8 mouse cellular contexts compared by ENCODE assay signal in the genomic region with DNA sequence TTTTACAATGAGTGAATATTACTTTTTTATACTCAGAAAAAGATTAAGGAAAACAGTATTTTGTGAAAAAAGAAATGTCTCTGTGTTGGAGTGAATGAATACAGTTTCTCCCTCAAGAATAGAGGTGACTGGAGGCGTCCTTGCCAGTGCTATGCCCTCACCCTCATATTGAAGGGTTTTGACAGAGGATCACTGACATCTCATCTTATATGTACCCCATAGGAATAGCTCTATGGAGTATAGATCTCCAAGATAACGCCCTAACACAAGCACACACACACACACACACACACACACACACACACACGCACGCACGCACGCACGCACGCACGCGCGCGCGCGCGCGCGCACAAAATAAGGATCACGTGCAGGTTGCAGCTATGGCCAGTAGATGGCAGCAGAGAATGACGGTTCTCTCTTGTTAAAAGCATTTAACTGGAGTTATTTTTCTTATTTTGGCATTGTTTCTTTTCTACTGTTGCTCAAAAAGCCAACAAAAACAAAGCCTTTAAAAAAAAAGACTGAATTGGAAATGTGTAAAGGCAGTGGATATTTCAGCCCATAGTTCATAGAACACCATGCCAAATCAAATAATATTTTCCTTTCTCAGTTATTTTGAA. TPM values are rescaled to one million over a fixed set of nuclear protein-coding genes. Genes with fewer than 3 reads are reported as not detected.
DNase-seq lines count a peak whose midpoint lies in the region; ATAC-seq lines count a peak whose summit lies in the region.

No protein-coding gene starts in this region.

- no peaks in the 10 kb centered on the region for H3K27me3 ChIP-seq in hindbrain, embryonic 14.5 days (ENCODE audit: control insufficient read depth, insufficient read depth, low read length)

- peak overlapping the region; percentile 49 for H3K4me2 ChIP-seq in hindbrain, embryonic 14.5 days (replicated peaks)

- H3K4me1 ChIP-seq in hindbrain, embryonic 14.5 days (replicated peaks; ENCODE audit: control insufficient read depth, insufficient read depth, low read length): no peaks in the 10 kb centered on the region

- ATAC-seq in hindbrain, embryonic 14.5 days (ENCODE audit: low FRiP score): peak; percentile 69; the same call in 1 of the 2 replicates

- no peaks in the 10 kb centered on the region for H3K36me3 ChIP-seq in hindbrain, embryonic 14.5 days (replicated peaks; ENCODE audit: control insufficient read depth, insufficient read depth)

- peak; percentile 60 for DNase-seq in gastrocnemius, adult 18-20 months (ENCODE audit: low spot score)
- DNase-seq in gastrocnemius, postnatal 25 days: no peak
- peak; percentile 49 for DNase-seq in cerebellum, adult 8-10 months
- DNase-seq in forelimb bud, embryonic 11.5 days (ENCODE audit: low read depth, low spot score): peak; percentile 59
- peak; percentile 83 for DNase-seq in hindbrain, embryonic 14.5 days (ENCODE audit: low spot score)
- peak; percentile 22 to 62 for DNase-seq in left cerebral cortex, adult 18-20 months (ENCODE audit: low spot score in 2 of 2)
- peak; percentile 56 to 62 for DNase-seq in lung, postnatal 4 days
- peak; percentile 39 for DNase-seq in right cerebral cortex, postnatal 25 days

- peak overlapping the region; percentile 17; the same call in 1 of the 2 replicates for H3K4me3 ChIP-seq in hindbrain, embryonic 14.5 days (replicated peaks; ENCODE audit: low read length)

- 19% methylated on average over 19 of the region's 19 CpGs for WGBS in hindbrain, embryonic 14.5 days

- no peak overlapping the region for H3K27ac ChIP-seq in hindbrain, embryonic 14.5 days

- peak overlapping the region; percentile 36; the same call in 1 of the 2 replicates for H3K9ac ChIP-seq in hindbrain, embryonic 14.5 days

- no peaks in the 10 kb centered on the region for H3K9me3 ChIP-seq in hindbrain, embryonic 14.5 days (ENCODE audit: control insufficient read depth, low read length)

RNA-seq across cellular contexts. Expression of a gene that starts 49.5 kb away (rescaled TPM):
- under 1 TPM; 0.59 to 0.85 TPM for total RNA-seq in gastrocnemius, adult 18-20 months (2021)
- total RNA-seq in gastrocnemius, postnatal 25 days (2021): 1 to 10 TPM; 2.6 to 4.5 TPM
- polyA plus RNA-seq in hindbrain, embryonic 14.5 days (2014; fragmentation: Nextera tagmentation; extraction: Ambion mirVana): 1.7 and 2.0 TPM in 2 replicates
- total RNA-seq in left cerebral cortex, adult 18-20 months (2021): 10 to 100 TPM; 17.5 to 18.5 TPM
